Mouse (Mus musculus) heart, postnatal 0 days (tissue): Measurements from ENCODE around the gene Cdc14b. TPM values are rescaled to one million over a fixed set of nuclear protein-coding genes. Genes with fewer than 3 reads are reported as not detected.

Source experiments
- ATAC-seq: fragments of 200-750 bp; cut with Nextera tagmentation; 2 replicates; pipeline ENCODE4 v1.8.0; 2017; ENCODE audit warnings: low read depth, moderate number of reproducible peaks, moderate library complexity; ENCODE audit not compliant: insufficient read depth
- DNase-seq: peaks from one replicate; pipeline ENCODE4 v3.0.0-alpha.2; 2016; ENCODE audit warnings: low spot score
- H3K27ac ChIP-seq: fragments of 300-500 bp; sonication (generic); 2 replicates; pipeline ENCODE4 v1.5.1; 2014; ENCODE audit warnings: low read depth, mild to moderate bottlenecking
- H3K27me3 ChIP-seq: fragments of 300-500 bp; sonication (generic); 2 replicates; pipeline ENCODE4 v1.6.1; 2014; ENCODE audit warnings: low read length, mixed read lengths; ENCODE audit not compliant: control insufficient read depth, insufficient read depth
- H3K36me3 ChIP-seq: fragments of 300-500 bp; sonication (generic); replicated peaks from 2 replicates; pipeline ENCODE4 v1.6.1; 2014; ENCODE audit warnings: low read length, mixed read lengths; ENCODE audit not compliant: control insufficient read depth, insufficient read depth
- H3K4me1 ChIP-seq: fragments of 300-500 bp; sonication (generic); 2 replicates; pipeline ENCODE4 v1.6.1; 2014; ENCODE audit warnings: antibody characterized with exemption; ENCODE audit not compliant: control insufficient read depth, insufficient read depth
- H3K4me2 ChIP-seq: fragments of 300-500 bp; sonication (generic); 2 replicates; pipeline ENCODE4 v1.6.1; 2014; ENCODE audit warnings: low read depth, mild to moderate bottlenecking, low read length, moderate library complexity
- H3K4me3 ChIP-seq: fragments of 300-500 bp; sonication (generic); 2 replicates; pipeline ENCODE4 v1.5.1; 2014; ENCODE audit warnings: low read depth, low read length
- H3K9ac ChIP-seq: fragments of 300-500 bp; sonication (generic); replicated peaks from 2 replicates; pipeline ENCODE4 v1.6.1; 2014; ENCODE audit warnings: low read depth, low read length, mixed read lengths
- H3K9me3 ChIP-seq: fragments of 300-500 bp; sonication (generic); replicated peaks from 2 replicates; pipeline ENCODE4 v1.6.1; 2016; ENCODE audit warnings: low read length; ENCODE audit not compliant: control insufficient read depth
- CTCF ChIP-seq: IDR thresholded peaks from 2 replicates; pipeline ENCODE4 v1.5.1; 2016; ENCODE audit warnings: antibody characterized with exemption, control low read depth, low read depth
- EP300 ChIP-seq: IDR thresholded peaks from 2 replicates; pipeline ENCODE4 v1.6.1; 2016; ENCODE audit warnings: antibody characterized with exemption, low read depth
- WGBS: fragments of 180-500 bp; shearing (Covaris S2); extraction: QIAGEN DNeasy Blood & Tissue Kit; methylation state at CpG from one replicate; pipeline ENCODE4 v1.1.7; 2014; 5-methylcytosine and 5-hydroxymethylcytosine counted together
- polyA plus RNA-seq: library from polyadenylated mRNA; unstranded; fragments of >200 nt; fragmentation: Nextera tagmentation; extraction: Ambion mirVana; gene quantifications from 2 replicates; pipeline ENCODE4 v1.2.1, GENCODE M21; 2015
- total RNA-seq: library from RNA; depleted of rRNA; stranded (reverse); fragments of >200 nt; gene quantifications from 2 replicates; pipeline ENCODE4 v1.2.3, GENCODE M21; 2014; ENCODE audit warnings: low replicate concordance

The Cdc14b gene
- total and polyA plus RNA-seq, 2 experiments from 2014 or later: 5.6 to 7.6 TPM

DNA sequence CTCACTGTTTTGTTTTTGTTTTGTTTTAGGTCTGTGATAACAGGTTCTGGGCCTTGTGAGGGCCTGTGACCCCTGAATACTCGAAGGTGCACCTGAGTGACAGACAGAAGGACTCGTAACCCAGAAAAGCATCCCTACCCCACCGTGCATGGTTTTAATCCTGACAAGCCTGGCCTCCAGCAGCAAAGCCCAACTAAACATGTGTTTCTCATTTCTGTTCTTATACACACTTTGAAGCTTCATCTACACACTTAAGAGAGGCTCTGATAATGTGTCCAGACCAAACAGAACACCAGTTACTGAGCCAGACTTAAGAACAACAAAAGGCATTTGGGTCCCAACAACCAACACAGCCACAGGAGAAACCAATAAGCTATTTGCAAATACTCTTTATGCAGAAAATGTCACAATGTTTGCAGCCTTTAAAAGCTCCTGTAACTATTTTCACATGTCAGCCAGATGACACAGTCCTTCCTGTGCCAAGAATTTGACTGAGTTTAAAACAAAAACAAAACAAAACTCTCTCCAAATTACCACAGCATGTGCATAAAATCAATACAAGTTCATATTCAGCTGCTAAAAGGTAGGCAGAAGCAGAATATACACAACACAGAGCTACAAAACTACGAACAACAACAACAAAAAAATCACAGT is 39.9 kb downstream of the Cdc14b start:
- Histone ChIP-seq H3K4me1 (peaks cover 12% of the 10 kb centered on the region), H3K36me3 (no peaks in the 10 kb centered on the region), H3K27ac (peak overlapping the region; percentile 27; the same call in 1 of the 2 replicates), H3K4me2 (no peak overlapping the region), H3K9ac (no peak overlapping the region), H3K27me3 (no peaks in the 10 kb centered on the region), H3K4me3 (no peak overlapping the region), H3K9me3 (no peaks in the 10 kb centered on the region)
- 50% methylated on average over 4 of the region's 4 CpGs for WGBS
- DNase-seq: no peak
- TF ChIP-seq CTCF (no peak), EP300 (no peak)
- ATAC-seq: no peak

DNA sequence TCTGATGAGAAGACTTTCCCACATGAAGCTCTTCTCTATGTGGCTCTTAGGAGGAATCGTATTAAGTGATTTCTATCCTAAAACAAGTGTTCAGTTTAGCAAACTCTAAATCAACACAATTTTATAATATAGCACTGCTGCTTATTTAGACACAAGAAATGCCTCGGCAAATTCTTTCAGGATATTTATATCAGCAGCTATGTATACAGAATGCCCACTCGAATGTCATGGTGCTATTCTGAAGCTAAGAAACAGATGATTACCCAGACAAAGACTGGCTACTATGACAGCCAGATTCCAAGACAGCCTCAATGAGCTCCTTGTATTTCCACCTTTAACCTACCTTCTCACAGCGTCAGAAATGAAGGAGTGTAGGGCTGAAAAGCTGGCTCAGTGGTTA is 42.0 kb downstream of the Cdc14b start:
- no peak for TF ChIP-seq EP300
- TF ChIP-seq CTCF: no peak
- Histone ChIP-seq H3K27me3 (no peaks in the 10 kb centered on the region), H3K27ac (no peak overlapping the region), H3K4me3 (no peak overlapping the region), H3K36me3 (no peaks in the 10 kb centered on the region), H3K4me1 (peaks cover 12% of the 10 kb centered on the region), H3K9ac (no peak overlapping the region), H3K4me2 (no peak overlapping the region), H3K9me3 (no peaks in the 10 kb centered on the region)
- WGBS: 65% methylated on average over 4 of the region's 4 CpGs
- DNase-seq (no peak), ATAC-seq (no peak)

DNA sequence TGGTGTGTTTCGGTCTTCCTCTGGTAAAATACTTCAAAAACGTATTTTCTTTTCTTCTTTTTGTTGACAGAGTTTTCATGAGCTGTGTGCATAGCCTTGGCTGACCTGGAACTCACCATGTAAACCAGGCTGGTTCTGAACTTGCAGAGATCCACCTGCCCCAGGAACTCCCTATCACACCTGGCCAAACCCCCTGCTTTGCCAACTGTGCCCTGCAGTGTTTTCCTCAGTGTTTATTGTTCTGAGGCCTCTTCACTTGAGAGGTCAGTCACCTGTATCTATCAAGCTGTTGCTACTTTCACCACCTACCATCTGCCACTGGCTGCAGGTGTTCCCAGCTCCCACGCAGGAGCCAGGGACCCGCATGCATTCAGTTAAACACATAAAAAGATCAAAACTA is 48.4 kb downstream of the Cdc14b start:
- no peaks in the 10 kb centered on the region for H3K27me3 ChIP-seq
- H3K9ac ChIP-seq: no peak overlapping the region
- no peaks in the 10 kb centered on the region for H3K4me1 ChIP-seq
- no peak overlapping the region for H3K4me2 ChIP-seq
- no peak overlapping the region for H3K27ac ChIP-seq
- H3K4me3 ChIP-seq: no peak overlapping the region
- no peak for DNase-seq
- 90% methylated on average over 4 of the region's 4 CpGs for WGBS
- no peaks in the 10 kb centered on the region for H3K9me3 ChIP-seq
- no peak for ATAC-seq
- no peaks in the 10 kb centered on the region for H3K36me3 ChIP-seq
- no peak for TF ChIP-seq EP300

DNA sequence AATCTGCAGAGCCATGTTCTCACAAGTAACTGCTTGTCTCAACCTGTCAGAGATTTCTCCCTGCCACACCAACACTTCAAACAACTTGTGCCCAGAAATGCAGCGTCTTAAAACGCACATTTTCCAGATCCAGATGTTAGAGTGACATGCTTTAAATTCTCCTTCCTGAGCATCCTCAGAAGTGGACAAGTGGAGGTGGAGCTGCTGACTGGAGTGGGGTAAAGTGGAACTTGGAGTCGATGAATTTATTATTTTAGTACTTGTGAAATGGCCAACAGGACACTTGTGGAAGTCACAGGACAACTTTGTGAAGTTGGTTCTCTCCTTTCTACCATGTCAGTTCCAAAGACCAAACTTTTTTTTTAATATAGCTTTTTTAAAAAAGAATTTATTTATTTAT is 49.4 kb downstream of the Cdc14b start:
- TF ChIP-seq CTCF: no peak
- TF ChIP-seq EP300: no peak
- Histone ChIP-seq H3K9me3 (no peaks in the 10 kb centered on the region), H3K36me3 (no peaks in the 10 kb centered on the region), H3K27me3 (no peaks in the 10 kb centered on the region), H3K4me3 (no peak overlapping the region), H3K9ac (no peak overlapping the region), H3K4me1 (no peaks in the 10 kb centered on the region), H3K27ac (no peak overlapping the region), H3K4me2 (no peak overlapping the region)
- WGBS: 69% methylated on average over 3 of the region's 3 CpGs
- no peak for ATAC-seq
- DNase-seq: no peak

DNA sequence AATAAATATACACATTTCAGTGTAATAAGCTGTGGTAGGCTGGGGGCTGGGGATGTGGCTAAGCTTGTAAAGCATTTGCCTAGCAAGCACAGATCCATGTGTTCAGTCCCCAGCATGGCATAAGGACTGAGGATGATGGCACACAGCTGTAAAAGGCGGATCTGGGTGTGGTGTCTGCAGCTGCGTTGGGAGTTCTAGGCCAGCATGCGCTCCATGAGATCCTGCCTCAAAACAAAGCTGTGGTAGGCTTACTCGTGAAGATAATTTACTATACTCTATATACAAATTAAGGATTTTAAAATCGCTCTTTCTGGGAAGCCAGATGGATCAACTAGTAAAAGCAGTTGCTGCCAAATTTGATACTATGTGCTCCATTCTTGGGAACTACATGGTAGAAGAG is 60.2 kb downstream of the Cdc14b start:
- Histone ChIP-seq H3K9ac (no peak overlapping the region), H3K4me3 (no peak overlapping the region), H3K27ac (no peak overlapping the region), H3K4me1 (no peaks in the 10 kb centered on the region), H3K27me3 (no peaks in the 10 kb centered on the region), H3K9me3 (no peaks in the 10 kb centered on the region), H3K4me2 (no peak overlapping the region), H3K36me3 (peaks cover 15% of the 10 kb centered on the region)
- TF ChIP-seq CTCF (no peak), EP300 (no peak)
- 96% methylated on average over 5 of the region's 5 CpGs for WGBS
- DNase-seq (no peak), ATAC-seq (no peak)

DNA sequence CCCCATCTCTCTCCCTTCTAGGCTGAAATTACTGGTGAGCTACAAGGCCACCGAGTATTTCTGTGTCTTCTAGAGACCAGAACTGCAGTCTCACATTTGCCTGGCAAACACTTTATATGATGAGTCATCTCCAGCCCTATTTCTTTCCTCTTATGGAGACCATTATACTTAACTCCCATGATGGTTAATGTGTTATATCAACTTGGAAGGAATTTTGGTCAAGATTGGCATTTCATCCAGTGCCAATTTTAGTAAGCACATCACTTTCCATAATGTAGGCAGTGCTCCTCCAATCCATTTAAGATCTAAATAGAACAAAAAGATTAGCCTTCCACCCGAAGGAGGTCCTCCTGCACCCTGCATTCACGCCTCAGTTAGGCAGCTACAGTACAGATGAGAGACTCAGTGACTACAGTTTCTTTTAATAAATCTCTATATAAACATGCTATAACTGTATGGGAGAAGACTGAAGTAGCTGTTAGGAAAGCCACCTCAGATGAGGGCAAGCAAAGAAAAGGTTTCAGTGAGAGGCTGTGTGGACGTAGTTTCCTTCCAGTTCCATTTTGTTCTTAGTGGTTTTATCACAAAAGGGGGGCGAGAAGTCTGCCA is 63.0 kb downstream of the Cdc14b start:
- WGBS: 80% methylated on average over 5 of the region's 5 CpGs
- H3K9ac ChIP-seq: no peak overlapping the region
- H3K27me3 ChIP-seq: no peaks in the 10 kb centered on the region
- ATAC-seq (no peak), DNase-seq (no peak)
- no peaks in the 10 kb centered on the region for H3K9me3 ChIP-seq
- TF ChIP-seq CTCF (no peak), EP300 (no peak)
- H3K36me3 ChIP-seq: peaks cover 18% of the 10 kb centered on the region
- no peak overlapping the region for H3K4me2 ChIP-seq
- H3K4me1 ChIP-seq: no peaks in the 10 kb centered on the region
- no peak overlapping the region for H3K27ac ChIP-seq
- no peak overlapping the region for H3K4me3 ChIP-seq
